Mouse (Mus musculus) C2C12 (cell line): ENCODE measurements at regions not wholly inside any gene's neighbourhood (a gene's known extent, or its start where the extent isn't known, plus 50 kb on each side); places are given as distances from the start of the nearest gene placed in this dataset.

Source experiments
- H3K27me3 ChIP-seq: one replicate; pipeline ENCODE4 v1.6.1; 2011; ENCODE audit not compliant: control insufficient read depth, insufficient read depth, insufficient read length
- H3K36me3 ChIP-seq: one replicate; pipeline ENCODE4 v1.6.1; 2011; ENCODE audit not compliant: control insufficient read depth, insufficient read depth
- H3K4me3 ChIP-seq: one replicate; pipeline ENCODE4 v1.5.1; 2011; ENCODE audit warnings: mild to moderate bottlenecking, control low read depth; ENCODE audit not compliant: poor library complexity, insufficient read depth, severe bottlenecking
- H3K79me2 ChIP-seq: one replicate; pipeline ENCODE4 v1.6.1; 2011; ENCODE audit not compliant: control insufficient read depth, insufficient read depth
- H3K79me3 ChIP-seq: one replicate; pipeline ENCODE4 v1.6.1; 2011; ENCODE audit warnings: low read depth, control low read depth
- H3ac ChIP-seq: one replicate; pipeline ENCODE3; 2011; ENCODE audit warnings: low read depth; ENCODE audit not compliant: control insufficient read depth, insufficient read length
- CEBPB ChIP-seq: IDR thresholded peaks from one replicate; pipeline ENCODE4 v1.6.1; 2011; ENCODE audit warnings: low read depth, mild to moderate bottlenecking, control low read depth, moderate library complexity
- CTCF ChIP-seq: IDR thresholded peaks from one replicate; pipeline ENCODE4 v1.5.1; 2011; ENCODE audit not compliant: control insufficient read depth, insufficient read depth, insufficient read length
- FOSL1 ChIP-seq: IDR thresholded peaks from one replicate; pipeline ENCODE4 v1.8.0; 2011; ENCODE audit warnings: mild to moderate bottlenecking, low read length; ENCODE audit not compliant: poor library complexity, insufficient read depth, severe bottlenecking
- MAX ChIP-seq: IDR thresholded peaks from one replicate; pipeline ENCODE4 v1.6.1; 2011; ENCODE audit warnings: mild to moderate bottlenecking, control low read depth
- MYOD1 ChIP-seq: IDR thresholded peaks from one replicate; pipeline ENCODE4 v1.6.1; 2011; ENCODE audit warnings: low read depth; ENCODE audit not compliant: control insufficient read depth, insufficient read length
- MYOG ChIP-seq: IDR thresholded peaks from one replicate; pipeline ENCODE4 v1.6.1; 2011; ENCODE audit not compliant: control insufficient read depth, insufficient read length; ENCODE audit errors: extremely low read depth
- USF1 ChIP-seq: IDR thresholded peaks from one replicate; pipeline ENCODE4 v1.6.1; 2011; ENCODE audit warnings: low read depth, mild to moderate bottlenecking, control low read depth, moderate library complexity

DNA sequence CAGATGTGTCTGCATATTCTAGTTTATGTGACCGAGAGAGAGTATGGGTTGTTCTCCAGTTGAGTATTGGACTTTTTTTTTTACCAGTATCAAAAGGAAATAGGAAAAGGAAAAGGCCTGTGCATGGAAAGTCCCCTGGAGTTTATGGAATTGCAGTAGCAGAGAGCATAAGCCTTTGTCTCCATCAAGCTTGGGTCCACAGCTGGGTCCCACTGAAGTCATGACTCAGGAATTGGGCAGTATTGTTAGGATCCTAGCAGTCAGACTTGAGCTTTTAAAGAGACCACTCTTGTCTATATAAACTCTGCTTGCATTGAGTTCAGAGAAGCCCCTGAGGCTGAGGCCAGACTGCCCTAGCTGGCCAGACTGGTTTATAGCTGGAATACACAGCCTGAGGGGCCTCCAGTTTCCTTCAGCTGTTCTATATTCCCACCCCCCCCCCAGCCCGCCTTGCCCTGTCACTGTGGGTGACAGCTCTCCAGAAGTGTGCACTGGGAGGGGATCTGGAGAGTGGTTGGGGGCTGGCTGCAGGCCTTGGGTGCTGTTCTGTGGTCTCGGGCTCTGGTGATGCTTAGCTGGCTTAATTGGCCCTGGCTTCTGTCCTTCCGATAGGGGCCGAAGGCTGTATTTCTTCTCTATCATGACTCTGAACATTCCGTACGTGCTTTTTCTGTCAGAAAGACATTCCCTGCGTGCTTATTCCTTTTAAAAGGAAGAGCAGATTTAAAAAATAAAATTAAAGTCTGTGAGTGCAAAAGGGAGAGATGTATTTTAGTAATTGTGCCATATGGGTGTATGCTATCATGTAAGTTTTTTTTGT lies 1130.8 kb upstream of the A1bg start:
- TF ChIP-seq MYOD1 (no peak), USF1 (no peak), MYOG (no peak), CTCF (no peak), MAX (no peak), CEBPB (no peak), FOSL1 (no peak)
- H3K36me3 ChIP-seq: peaks cover 88% of the 10 kb centered on the region
- H3ac ChIP-seq: no peak overlapping the region
- H3K4me3 ChIP-seq: no peak overlapping the region
- peaks cover 100% of the 10 kb centered on the region for H3K79me2 ChIP-seq
- H3K27me3 ChIP-seq: no peaks in the 10 kb centered on the region
- H3K79me3 ChIP-seq: peaks cover 98% of the 10 kb centered on the region

DNA sequence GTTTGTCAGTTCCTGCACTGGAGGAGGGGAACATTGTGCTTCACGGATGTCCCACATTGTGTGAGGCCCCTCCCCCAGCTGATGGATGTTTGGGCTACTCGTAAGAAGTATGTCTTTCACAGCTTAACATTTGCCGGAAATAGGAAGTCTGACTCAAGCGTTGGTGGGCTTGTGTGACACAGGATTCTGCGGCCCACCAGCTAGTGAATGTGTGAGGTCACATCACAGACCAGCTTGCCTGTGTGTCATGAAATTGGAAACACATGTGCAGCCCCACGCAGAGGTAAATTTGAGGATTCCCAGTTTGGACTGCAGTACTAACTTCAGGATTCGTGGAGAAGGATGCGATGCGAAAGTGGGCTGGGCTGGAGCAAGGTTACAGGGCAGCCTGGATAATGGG lies 1126.6 kb upstream of the A1bg start:
- TF ChIP-seq USF1: no peak
- TF ChIP-seq MAX: no peak
- TF ChIP-seq CEBPB: no peak
- no peak for TF ChIP-seq MYOD1
- no peak for TF ChIP-seq CTCF
- TF ChIP-seq FOSL1: no peak
- TF ChIP-seq MYOG: no peak
- peaks cover 97% of the 10 kb centered on the region for H3K79me3 ChIP-seq
- H3K4me3 ChIP-seq: no peak overlapping the region
- H3K79me2 ChIP-seq: peaks cover 100% of the 10 kb centered on the region
- H3K36me3 ChIP-seq: peaks cover 80% of the 10 kb centered on the region
- no peak overlapping the region for H3ac ChIP-seq
- no peaks in the 10 kb centered on the region for H3K27me3 ChIP-seq

- TF ChIP-seq FOSL1 (no peak), MYOD1 (no peak), USF1 (no peak)
- Histone ChIP-seq H3K36me3 (peaks cover 80% of the 10 kb centered on the region), H3K4me3 (no peak overlapping the region), H3K79me2 (peaks cover 100% of the 10 kb centered on the region), H3K27me3 (no peaks in the 10 kb centered on the region), H3K79me3 (peaks cover 97% of the 10 kb centered on the region), H3ac (no peak overlapping the region)
Observed at GRCm38 (mm10) chr15:62048981-62049380, 1126.2 kb upstream of the A1bg start.

GRCm38 (mm10) chr15:62046276-62046675 lies 1123.5 kb upstream of the A1bg start:
- Histone ChIP-seq H3K4me3 (no peak overlapping the region), H3K79me2 (peaks cover 100% of the 10 kb centered on the region), H3K27me3 (no peaks in the 10 kb centered on the region), H3ac (no peak overlapping the region), H3K79me3 (peaks cover 97% of the 10 kb centered on the region), H3K36me3 (peaks cover 81% of the 10 kb centered on the region)
- TF ChIP-seq MYOD1: no peak
- TF ChIP-seq CEBPB: no peak
- TF ChIP-seq USF1: no peak
- no peak for TF ChIP-seq MYOG
- no peak for TF ChIP-seq MAX
- TF ChIP-seq CTCF: no peak
- TF ChIP-seq FOSL1: no peak

DNA sequence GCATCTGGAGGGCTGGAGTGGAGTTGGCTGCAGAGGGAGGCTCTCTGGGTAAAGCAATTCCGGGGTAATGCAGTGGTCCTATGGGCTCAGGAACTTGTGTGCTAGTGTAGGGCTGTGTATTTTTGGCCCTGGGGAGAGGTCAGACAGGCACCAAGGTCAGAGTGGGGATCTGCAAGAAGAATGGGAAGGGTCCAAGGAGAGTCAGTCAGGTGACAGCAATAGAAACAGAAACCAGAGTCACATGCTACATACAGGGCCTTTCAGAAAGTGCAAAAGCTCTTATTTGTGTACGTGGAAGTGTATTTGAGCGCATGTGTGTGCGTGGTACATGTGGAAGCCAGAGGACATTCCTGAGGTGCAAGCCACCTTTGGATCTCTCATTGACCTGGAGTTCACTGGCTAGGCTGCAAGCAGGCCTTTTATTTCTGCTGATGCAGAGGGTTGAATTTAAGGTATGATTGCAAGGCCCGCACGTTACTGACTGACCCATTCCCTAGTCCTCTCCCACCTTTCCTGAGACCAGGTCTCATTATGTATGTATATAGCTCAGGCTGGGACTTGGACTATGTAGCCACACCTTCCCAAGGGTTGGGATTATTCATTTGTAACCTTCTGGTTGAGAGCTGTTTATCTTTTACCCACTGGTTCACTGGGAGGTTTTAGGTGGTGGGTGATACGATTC lies 1122.0 kb upstream of the A1bg start:
- no peak for TF ChIP-seq MYOG
- no peak for TF ChIP-seq CTCF
- no peak for TF ChIP-seq CEBPB
- TF ChIP-seq FOSL1: no peak
- no peak for TF ChIP-seq USF1
- TF ChIP-seq MAX: no peak
- no peak for TF ChIP-seq MYOD1
- H3K4me3 ChIP-seq: no peak overlapping the region
- H3K79me3 ChIP-seq: peaks cover 97% of the 10 kb centered on the region
- H3ac ChIP-seq: no peak overlapping the region
- peaks cover 82% of the 10 kb centered on the region for H3K36me3 ChIP-seq
- no peaks in the 10 kb centered on the region for H3K27me3 ChIP-seq
- H3K79me2 ChIP-seq: peaks cover 100% of the 10 kb centered on the region
